ENCODE assay signal across 10 mouse cellular contexts in the genomic region with DNA sequence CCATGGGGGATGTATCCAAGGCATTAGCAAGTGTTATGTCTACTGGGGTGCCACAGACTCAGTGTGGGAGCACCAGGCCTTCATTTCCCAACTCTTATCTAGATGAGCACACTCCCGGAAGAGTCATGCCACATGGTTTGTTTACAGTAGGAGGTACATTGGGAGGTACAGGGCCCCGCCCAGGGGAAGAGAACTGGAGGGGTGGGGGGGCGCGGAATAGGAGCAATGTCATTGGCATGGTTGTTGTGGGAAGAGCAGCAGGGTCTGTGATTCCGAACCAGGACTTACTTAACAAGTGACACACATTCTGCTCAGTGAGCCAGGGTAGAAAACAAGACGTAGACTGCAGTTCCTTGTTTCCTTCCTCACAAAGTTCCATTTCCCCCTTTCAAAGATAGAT.
A peak's percentile ranks its signal among the peaks of the same experiment; 100 is the strongest.
DNase-seq lines count a peak whose midpoint lies in the region; ATAC-seq lines count a peak whose summit lies in the region.
"Had no signal": no experiment of that assay in that cellular context is flagged by ENCODE, and none has a peak within 500 bp of the region (broad histone marks: within the 10 kb centered on the region; RNA-seq: fewer than 3 reads in every experiment).

No protein-coding gene starts in this region.

- H3K9me3 ChIP-seq in liver, embryonic 12.5 days (replicated peaks), result no peaks in the 10 kb centered on the region
- no peaks in the 10 kb centered on the region for H3K9me3 ChIP-seq in hindbrain, embryonic 14.5 days (ENCODE audit: control insufficient read depth, low read length)

- 33% methylated on average over 6 of the region's 6 CpGs for WGBS in liver, embryonic 12.5 days (ENCODE audit: insufficient replicate concordance)
- 90% methylated on average over 6 of the region's 6 CpGs for WGBS in hindbrain, embryonic 14.5 days

- peaks cover 8% of the 10 kb centered on the region for H3K4me1 ChIP-seq in liver, embryonic 12.5 days
- no peaks in the 10 kb centered on the region for H3K4me1 ChIP-seq in hindbrain, embryonic 14.5 days (replicated peaks; ENCODE audit: control insufficient read depth, insufficient read depth, low read length)

- H3K27me3 ChIP-seq in liver, embryonic 12.5 days (replicated peaks), result no peaks in the 10 kb centered on the region
- H3K27me3 ChIP-seq in hindbrain, embryonic 14.5 days (ENCODE audit: control insufficient read depth, insufficient read depth, low read length), result no peaks in the 10 kb centered on the region
- H3K27me3 ChIP-seq: CH12.LX had no signal

- no peaks in the 10 kb centered on the region for H3K36me3 ChIP-seq in liver, embryonic 12.5 days
- peaks cover 6% of the 10 kb centered on the region; the same call in 1 of the 2 replicates for H3K36me3 ChIP-seq in hindbrain, embryonic 14.5 days (replicated peaks; ENCODE audit: control insufficient read depth, insufficient read depth)

- peak; percentile 11 for DNase-seq in adrenal gland, postnatal 14 days
- DNase-seq in adrenal gland, postnatal 4 days (ENCODE audit: low spot score in 2 of 2), result no peak
- peak; percentile 30 for DNase-seq in brain, adult 2 months (ENCODE audit: low read depth, low spot score)
- DNase-seq in spleen, adult 18-20 months, result peak; percentile 58 to 62
- no peak for DNase-seq in hindbrain, embryonic 14.5 days (ENCODE audit: low spot score)
- DNase-seq in cerebellum, postnatal 10 days, result no peak
- no peak for DNase-seq in embryo, embryonic 9.5 days (ENCODE audit: extremely low spot score)
- DNase-seq: kidney, adult 18-20 months had no signal

- H3K27ac ChIP-seq in liver, embryonic 12.5 days, result peak overlapping the region; percentile 45
- H3K27ac ChIP-seq in hindbrain, embryonic 14.5 days, result no peak overlapping the region

- peak; percentile 83 for ATAC-seq in liver, embryonic 12.5 days
- no peak for ATAC-seq in hindbrain, embryonic 14.5 days (ENCODE audit: low FRiP score)

- H3K4me2 ChIP-seq in liver, embryonic 12.5 days, result peak overlapping the region; percentile 28; the same call in 1 of the 2 replicates
- H3K4me2 ChIP-seq in hindbrain, embryonic 14.5 days (replicated peaks), result no peak overlapping the region

- no peak overlapping the region for H3K4me3 ChIP-seq in liver, embryonic 12.5 days
- H3K4me3 ChIP-seq in hindbrain, embryonic 14.5 days (replicated peaks; ENCODE audit: low read length), result no peak overlapping the region

- no peak overlapping the region for H3K9ac ChIP-seq in liver, embryonic 12.5 days
- no peak overlapping the region for H3K9ac ChIP-seq in hindbrain, embryonic 14.5 days

Comparison
In these comparisons a context has a peak if more than half of its experiments do, and no peak if none do; other contexts are left out.
1. DNase-seq: peak in adrenal gland, postnatal 14 days (single experiment), brain, adult 2 months (single experiment) and spleen, adult 18-20 months (2 of 2); none in adrenal gland, postnatal 4 days (0 of 2), hindbrain, embryonic 14.5 days (single experiment), cerebellum, postnatal 10 days (0 of 2) and embryo, embryonic 9.5 days (single experiment).